Mouse (Mus musculus) liver, embryonic 14.5 days (tissue): ENCODE measurements at regions not wholly inside any gene's neighbourhood (a gene's known extent, or its start where the extent isn't known, plus 50 kb on each side); places are given as distances from the start of the nearest gene placed in this dataset.

Experiments used
- CTCF ChIP-seq: IDR thresholded peaks from 2 replicates; pipeline ENCODE4 v1.5.1; 2016; ENCODE audit warnings: antibody characterized with exemption, low read depth, control low read depth
- EP300 ChIP-seq: IDR thresholded peaks from 2 replicates; pipeline ENCODE4 v1.6.1; 2016; ENCODE audit warnings: antibody characterized with exemption, low read depth

GRCm38 (mm10) chr3:6093931-6094330 lies 343.3 kb downstream of the Gm8797 start:
- TF ChIP-seq CTCF (no peak), EP300 (no peak)
